Mouse (Mus musculus): ENCODE results near the gene Fam126a.

DNA sequence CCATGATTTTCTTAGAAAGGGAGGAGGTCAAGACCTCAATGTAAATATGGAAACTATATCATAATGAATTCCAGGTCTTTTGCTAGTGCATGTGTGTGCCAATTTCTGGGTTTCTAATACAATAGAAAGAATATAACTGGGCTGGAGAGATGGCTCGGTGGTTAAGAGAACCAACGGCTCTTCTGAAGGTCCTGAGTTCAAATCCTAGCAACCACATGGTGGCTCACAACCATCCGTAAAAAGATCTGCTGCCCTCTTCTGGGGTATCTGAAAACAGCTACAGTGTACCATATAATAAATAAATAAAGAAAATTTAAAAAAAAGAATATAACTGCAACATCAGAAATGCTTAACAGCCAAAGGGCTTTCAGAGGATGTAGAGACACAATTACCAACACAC is 23.9 kb upstream of the Fam126a start:
- TF ChIP-seq CTCF (IDR thresholded peaks at IDR 0.05; ENCODE audit: extremely low read depth, insufficient read depth, low read length): no peak
- TF ChIP-seq POLR2A (IDR thresholded peaks at IDR 0.05; ENCODE audit: extremely low read depth, insufficient read depth, low read length): no peak

All from cortical plate, adult 2 months (tissue).